Mouse (Mus musculus): ENCODE measurements around the gene Nol9. TPM values are rescaled to one million over a fixed set of nuclear protein-coding genes. Genes with fewer than 3 reads are reported as not detected.
"Not testable (repeated sequence)": the region's sequence is repeated elsewhere in the genome, so short reads cannot be mapped to it uniquely, and the experiment has no call there.

Nol9 gene
- total RNA-seq, 2 experiments from 2014 or later = 23.4 TPM

DNA sequence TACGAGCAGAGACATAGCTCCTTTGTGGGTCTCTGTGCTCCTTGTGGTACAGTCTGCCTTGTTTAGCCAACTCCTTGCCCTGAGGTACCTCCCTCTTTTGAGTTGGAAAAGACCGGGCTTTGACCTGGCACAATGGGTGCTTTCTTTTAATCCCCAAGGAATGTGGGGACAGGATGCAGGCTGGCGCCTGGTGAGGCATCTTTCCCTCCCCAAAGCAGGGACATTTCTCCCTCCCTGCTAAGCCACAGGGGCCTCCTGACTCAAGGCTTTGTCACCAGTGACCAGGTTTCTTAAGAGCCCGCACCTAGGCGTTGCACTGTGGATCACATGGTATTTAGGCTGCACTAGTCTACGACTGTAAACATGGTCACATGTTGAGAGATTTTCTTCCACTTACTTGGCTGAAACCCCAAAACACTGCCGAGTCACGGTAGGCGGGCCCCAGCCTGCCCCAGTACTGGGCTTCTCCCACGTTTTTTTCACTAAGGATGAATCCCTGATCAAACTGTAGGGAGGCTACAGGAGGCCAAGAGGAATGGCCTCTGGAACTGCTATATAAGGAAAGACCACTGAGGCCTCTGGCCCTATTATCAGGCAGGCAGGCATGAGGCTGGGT lies 28.9 kb upstream of the Nol9 start:
- no peak for DNase-seq (ENCODE audit: low spot score in 2 of 2)

DNA sequence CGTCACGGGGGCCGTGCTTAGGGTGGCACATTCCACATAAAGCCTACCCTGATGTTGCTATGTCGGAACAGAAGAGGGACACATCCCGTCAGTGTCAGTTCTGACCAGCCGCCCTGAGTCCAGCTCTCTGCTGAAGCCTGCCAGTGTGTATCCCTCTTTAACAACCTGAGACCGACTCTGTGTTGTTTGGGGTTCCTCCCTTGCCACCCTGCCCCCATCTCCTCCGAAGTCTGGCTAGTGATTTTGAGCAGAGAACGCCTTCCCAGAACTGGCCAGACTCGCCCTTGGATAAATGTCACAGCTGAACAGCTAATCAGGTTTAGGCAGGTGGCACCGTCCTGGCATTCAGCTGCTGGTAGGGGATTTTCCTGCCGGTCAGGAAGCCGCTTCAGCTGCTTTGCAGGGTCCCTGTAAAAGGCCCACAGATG lies 28.4 kb upstream of the Nol9 start:
- no peak for DNase-seq (ENCODE audit: low spot score in 2 of 2)

DNA sequence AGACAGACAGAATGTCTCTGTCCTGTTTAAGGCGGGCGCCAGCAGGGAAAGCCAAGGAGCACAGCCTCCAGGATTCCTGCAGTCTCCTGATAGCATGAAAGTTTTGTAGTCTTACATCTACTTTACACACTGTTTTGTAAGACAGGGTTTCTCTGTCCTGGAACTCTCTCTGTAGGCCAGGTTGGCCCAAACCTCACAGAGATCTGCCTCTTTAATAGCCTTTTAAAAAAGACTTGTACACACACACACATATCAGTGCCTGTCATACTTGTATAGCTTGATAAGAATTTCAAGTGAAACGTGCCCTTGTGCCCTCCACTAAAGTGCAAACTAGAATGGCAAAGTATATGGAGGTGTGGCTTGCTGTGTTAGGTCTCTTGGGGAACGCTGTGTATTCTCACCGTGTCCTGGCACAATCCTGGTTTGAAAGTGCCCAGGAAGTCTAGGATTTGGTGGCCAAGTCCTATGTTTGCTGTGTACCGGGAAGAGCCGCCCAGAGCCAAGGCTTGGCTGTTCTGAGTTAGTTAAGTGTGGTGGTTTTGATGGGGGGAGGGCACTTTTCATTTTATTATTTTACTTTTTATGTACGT lies 27.9 kb upstream of the Nol9 start:
- no peak for DNase-seq (ENCODE audit: low spot score in 2 of 2)

DNA sequence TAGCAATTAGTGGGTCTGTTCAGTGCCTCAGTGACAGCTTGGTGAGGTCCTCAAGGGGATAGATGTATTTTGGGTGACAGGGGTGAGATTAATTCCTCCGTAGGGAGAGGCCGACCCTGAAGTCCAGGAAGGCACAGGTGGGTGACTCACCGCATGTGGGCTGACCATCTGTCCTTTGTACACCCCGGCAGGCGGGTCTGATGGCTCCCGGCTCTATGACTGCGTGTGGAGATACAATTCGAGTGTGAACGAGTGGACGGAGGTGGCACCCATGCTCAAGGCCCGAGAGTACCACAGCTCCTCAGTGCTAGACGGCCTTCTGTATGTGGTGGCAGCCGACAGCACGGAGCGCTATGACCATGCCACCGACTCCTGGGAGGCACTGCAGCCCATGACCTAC lies 27.0 kb upstream of the Nol9 start:
- no peak for DNase-seq (ENCODE audit: low spot score in 2 of 2)

DNA sequence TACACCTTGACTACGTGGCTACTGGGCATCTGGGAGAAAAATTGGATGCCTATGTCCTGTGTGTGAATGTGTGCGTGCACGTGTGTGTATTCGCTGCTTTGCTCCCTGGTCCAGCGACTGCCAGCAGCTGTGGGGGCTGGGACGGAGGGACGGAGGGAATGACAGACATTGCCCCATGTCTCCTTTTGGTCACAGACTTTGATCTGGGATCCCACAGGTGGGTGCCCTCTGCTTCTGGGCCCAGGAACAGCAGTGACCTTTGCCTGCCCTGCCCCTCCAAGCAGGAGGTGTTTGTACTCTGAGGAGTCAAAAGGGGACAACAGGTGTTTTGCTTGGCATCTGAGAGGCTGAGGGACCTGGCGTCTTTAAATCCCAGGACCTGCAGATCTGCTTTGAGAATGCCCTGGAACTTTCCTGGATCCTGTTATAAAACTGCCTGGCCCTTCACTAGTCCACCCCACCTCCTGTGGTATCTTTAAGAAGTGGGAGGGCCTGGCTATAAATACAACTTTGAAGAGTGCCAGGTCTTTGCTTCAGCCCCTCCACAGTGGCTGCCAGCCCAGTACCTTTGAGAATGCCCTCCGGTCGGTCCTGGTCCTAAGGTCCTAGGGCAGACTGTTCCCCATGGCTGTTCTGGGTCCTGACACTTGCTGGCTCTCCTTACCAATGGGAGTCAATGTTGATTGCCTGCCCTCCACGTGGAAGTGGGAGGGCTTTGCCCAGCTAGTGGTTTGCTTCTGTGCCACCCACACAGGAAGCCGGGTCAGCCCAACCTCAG lies 25.9 kb upstream of the Nol9 start:
- no peak for DNase-seq (ENCODE audit: low spot score in 2 of 2)

DNA sequence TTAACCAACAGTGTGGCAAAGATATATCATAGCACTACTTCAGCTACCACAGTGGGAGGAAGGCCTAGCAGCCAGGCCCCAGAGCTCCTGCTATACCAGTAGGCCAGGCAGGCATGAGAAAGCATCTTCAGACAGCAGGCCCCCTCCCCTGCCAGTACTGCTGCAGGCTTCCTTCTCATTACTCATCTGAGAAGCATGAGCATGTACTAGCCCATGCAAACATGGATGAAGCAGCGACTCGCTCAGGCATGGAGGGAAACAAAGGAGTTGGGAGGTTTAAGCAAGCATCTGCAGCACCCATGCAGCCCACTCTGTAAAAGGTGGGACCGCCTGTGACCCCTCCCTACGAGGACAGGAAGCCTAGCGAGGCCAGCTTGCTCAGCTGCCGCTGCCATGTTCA lies 20.0 kb upstream of the Nol9 start:
- no peak for DNase-seq (ENCODE audit: low spot score in 2 of 2)

DNA sequence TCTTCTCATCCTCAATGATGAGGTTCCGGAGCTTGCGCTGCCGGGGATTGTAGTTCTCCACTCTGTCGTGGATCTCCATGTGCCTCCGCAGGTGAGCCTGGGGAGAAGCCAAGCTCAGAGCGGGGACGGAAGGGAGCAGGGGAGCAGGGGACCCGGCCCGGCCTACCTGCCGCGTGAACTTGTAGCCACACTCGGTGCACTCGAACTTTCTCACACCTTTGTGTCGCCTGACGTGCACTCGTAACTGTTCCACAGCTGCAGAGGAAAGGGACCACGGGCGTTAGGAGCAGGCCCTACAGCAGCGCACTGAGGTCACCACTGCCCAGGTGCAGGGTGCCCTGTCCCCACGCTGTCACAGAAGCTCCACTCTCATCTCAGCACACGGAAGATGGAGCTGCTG lies 19.1 kb upstream of the Nol9 start:
- DNase-seq (ENCODE audit: low spot score in 2 of 2) = no peak

DNA sequence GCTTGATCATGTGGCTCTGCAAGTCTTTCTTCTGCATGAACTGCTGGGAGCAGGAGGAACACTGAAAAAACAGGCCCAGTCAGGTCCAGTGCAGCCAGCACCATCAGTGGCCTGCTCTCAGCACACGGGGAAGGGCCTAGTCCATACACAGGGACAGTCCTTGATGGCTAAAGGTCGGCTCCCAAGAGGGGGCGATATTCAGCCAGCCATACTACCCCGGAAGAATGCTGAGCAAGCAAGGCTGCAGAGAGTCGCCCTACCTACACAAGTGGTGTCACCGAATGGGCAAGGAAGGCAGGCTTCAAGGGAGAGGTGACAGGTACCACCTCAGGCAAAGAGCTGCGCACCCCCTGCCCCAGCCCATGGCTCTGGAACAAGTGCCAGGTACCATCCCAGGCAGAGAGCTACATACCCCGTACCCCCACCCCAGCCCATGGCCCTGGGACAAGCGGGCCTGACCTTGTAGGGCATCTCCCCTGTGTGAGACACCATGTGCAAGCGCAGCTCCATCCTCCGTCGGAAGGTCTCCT lies 17.5 kb upstream of the Nol9 start:
- DNase-seq (ENCODE audit: low spot score in 2 of 2) = no peak

DNA sequence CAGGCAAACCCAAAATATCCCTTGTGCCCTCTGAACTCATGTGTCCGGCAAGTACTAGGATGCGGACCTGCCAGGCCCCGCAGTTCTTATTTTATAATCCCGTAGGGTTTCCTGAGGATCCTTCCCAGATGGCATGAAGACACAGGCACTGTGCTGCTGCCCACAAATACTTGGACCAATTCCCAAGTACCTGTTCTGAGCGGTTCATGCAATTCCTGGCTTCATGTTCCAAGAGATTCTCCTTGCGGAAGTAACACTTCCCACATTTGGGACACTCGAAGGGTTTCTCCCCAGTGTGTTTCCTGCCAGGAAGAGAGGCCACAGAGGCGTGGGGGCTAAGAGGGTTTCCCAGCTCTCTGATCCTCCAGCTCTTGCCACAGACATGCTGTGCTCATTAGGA lies 16.6 kb upstream of the Nol9 start:
- no peak for DNase-seq (ENCODE audit: low spot score in 2 of 2)

DNA sequence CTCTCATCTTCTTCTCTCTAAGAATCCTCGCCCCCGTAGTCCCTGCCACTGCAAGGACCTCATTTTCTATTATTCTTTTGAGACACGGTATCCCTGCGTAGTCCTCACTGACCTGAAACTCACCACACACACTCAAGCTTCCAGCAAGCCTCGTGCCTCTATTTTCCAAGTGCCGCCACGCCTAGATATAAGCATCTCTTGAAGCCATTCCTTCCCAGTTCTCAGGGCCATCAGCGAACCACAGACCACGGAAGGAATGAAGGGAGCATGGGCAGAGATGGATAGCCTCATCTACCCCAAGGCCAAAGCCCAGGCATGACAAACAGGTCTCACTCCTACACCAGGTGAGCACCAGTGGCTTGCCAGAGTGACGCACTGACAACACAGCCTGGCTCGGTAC lies 14.6 kb upstream of the Nol9 start:
- DNase-seq (ENCODE audit: low spot score in 2 of 2) = no peak

DNA sequence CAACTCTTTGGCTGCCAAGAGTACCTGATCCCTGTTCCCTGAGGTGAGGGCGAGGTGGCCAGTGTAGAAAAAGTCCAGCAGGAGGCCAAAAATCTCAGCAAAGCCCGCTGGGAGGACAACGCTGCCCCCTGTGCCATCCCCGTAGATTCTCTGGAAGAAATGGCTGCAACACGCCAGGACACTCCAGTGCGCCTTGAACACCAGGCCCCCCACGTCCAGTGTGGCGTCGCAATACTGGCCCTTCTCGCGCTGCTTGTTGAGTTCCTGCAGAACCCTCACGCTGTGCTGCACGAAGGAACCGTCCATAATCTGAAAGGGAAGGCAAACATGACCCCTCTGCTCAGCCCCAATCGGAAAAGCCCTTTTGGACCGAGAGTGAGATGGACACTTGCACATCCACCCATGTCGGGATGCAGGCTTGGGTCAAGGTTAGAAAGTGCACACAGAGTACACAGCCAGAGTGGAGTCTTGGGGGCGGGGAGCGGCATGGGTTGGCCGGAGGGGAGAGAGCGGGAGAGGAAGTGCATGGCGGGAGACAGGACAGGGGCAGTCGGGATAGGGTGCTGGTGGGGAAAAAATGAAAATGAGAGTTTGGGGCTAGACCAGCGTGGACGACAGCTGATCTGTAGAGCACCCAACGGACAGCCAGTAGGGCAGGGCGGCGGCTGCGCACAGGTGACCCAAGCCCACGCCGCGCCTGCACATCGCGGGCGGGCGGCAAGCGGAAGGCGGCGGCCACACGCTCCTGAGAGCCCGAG lies 12.2 kb upstream of the Nol9 start:
- no peak for DNase-seq (ENCODE audit: low spot score in 2 of 2)

DNA sequence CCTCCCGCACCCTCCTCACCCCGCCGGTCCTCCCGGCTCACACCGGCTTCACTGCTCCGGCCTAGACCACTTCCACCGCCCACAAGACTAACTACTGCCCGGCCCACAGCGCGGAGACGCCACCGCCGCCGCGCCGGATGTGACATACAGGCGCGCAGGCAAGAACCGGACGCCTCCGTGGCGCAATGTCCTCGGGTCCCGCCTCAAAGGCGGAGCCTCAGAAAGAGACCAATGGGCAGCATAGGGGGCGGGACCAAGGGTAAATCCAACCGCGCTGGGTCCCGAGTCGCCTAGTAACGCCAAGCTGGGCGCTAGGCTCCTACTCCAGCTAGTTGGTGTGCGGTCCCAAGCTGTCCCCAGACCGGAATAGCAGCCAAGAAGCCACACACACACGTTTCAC lies 11.6 kb upstream of the Nol9 start, which contains the start of gene Zbtb48:
Zbtb48 (minus strand) TSS at position 148 of the 400 bp plus-strand sequence.
- peak; percentile 94 to 97 for DNase-seq (ENCODE audit: low spot score in 2 of 2)

DNA sequence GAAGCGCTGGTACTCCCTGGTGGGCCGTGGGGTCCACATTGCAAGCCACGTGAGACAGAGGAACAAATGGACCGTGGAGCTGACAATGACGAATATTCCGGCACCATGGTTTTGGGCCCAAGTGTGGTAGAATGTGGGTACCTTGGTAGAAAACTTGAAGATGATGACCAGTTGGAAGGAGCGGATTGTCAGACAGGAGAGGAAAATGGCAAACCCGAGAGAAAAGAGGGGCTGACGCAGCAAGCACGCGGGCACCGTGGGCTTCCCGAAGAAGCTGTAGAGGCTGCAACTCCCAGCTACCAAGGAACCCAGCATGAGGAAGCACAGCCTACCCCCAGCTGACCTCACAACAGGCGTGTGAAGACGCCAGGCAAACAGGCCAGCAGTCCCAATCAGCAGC lies 10.7 kb upstream of the Nol9 start:
- DNase-seq (ENCODE audit: low spot score in 2 of 2) = no peak

DNA sequence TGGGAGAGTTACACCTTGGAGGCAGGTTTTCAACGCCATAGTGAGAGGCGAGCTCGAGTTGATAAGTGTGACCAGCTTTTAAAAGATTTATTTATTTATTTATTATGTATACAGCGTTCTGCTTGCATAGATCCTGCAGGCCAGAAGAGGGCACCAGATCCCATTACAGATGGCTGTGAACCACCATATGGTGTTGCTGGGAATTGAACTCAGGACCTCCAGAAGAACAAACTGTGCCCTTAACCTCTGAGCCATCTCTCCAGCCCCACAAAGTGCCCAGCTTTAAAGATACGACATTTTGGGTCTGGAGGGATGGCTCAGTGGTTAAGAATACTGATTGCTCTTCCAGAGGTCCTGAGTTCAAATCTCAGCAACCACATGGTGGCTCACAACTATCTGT lies 10.0 kb upstream of the Nol9 start:
- no peak for DNase-seq (ENCODE audit: low spot score in 2 of 2)

DNA sequence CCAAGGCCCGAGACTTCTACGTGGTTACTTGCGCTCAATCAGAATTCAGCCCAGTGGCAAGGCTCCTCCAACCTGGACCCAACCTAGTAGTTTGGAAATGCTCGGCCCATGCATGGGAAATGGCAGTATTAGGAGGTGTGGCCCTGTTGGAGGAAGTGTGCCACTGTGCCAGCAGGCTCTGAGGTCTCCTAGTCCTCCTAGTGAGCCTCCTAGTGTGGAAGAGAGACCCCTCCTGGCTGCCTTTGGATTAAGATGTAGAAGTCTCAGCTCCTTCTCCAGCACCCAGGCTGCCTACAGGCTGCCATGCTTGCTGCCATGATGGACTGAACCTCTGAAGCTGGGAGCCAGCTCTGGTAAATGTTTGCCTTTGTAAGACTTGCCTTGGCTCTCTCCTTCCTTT lies 9.1 kb upstream of the Nol9 start:
- no peak for DNase-seq (ENCODE audit: low spot score in 2 of 2)

DNA sequence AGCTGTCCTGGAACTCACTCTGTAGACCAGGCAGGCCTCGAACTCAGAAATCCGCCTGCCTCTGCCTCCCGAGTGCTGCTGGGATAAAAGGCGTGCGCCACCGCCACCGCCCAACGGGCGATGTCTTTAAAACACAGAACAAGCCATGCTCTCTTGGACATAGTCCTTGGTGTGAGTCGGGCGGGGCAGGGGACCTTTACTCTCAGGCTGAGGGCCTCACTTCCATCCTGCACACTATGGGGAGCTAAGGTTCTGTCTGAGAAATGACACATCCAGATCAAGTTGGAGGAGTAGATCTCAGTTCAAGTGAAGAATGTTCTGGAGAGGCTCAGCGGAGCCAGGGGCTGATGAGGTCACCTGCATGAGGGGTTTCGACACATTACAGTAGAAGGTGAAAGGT lies 6.2 kb upstream of the Nol9 start:
- DNase-seq (ENCODE audit: low spot score in 2 of 2) = no peak

DNA sequence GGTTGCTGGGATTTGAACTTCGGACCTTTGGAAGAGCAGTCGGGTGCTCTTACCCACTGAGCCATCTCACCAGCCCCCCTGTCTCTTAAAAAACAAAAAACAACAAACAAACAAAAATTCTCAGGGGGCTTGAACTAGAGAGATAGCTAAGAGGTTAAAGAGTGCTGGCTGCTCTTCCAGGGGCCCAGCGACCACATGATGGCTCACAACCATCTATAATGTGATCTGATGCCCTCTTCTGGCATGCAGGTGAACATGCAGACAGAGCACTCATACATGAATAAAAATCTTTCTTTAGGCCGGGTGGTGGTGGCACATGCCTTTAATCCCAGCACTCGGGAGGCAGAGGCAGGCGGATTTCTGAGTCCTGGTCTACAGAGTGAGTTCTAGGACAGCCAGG lies 2.7 kb upstream of the Nol9 start:
- DNase-seq (ENCODE audit: low spot score in 2 of 2) = not testable (repeated sequence)

DNA sequence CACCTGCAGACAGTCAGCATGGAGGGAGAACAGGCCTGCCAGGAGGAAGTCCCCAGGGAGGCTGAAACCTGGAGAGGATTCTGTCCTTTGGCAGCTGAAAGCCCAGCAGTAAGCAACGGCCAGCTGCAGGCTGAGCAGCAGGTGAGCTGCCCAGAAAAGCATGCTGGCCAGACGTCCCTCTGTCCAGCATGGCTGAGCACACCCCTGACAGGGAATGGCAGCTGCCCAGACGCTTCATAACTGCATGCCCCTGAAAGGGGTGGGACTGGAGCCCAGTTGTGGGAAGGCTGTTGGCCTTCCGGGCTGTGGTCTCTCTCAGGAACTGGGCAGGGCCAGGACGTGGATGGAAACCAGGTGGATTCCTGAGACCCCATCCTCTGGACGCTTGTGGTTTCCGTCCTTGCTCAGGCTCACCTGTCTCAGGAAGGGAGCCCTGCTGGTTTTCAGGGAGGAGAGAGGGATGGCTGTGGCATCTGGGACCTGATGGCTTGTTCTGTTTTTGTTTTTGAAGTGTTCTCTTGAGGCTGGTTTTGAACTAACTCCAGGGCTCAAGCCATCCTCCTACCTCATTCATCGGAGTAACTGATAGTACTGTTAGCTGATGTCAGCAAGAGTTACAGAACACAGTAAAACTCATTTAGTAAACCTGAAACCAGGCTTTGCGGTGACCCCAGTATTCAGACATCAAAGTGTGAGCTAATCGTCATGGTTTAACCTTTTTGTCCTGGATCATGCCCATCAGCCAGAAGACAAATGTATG lies 716 bp upstream of the Nol9 start, which contains the start of gene Tas1r1:
Tas1r1 (minus strand) TSS at position 344 of the 760 bp plus-strand sequence.
- DNase-seq (ENCODE audit: low spot score in 2 of 2) = no peak

DNA sequence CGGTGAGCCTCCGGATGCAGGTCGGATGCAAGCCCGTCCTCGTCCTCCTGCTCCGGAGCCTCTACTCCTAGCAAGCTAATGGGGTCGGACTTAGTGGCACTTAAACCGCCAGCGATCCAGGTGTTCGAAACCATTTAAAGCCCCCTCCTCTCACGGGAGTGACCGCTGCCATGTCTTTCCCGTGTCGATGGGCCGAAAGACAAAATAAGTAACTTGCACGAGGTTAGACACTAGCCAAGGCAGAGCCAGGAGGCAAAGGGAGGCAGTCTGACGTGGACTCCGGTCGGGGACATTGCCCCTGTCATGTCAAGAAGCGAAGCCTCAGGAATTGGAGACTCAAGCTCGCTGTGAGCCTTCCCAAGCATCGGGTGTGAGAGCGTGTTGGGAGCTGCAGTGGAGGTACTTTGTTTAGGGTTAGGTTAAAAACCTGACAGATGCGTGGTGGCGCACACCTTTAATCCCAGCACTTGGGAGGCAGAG lies 750 bp downstream of the Nol9 start:
- no peak for DNase-seq (ENCODE audit: low spot score in 2 of 2)

DNA sequence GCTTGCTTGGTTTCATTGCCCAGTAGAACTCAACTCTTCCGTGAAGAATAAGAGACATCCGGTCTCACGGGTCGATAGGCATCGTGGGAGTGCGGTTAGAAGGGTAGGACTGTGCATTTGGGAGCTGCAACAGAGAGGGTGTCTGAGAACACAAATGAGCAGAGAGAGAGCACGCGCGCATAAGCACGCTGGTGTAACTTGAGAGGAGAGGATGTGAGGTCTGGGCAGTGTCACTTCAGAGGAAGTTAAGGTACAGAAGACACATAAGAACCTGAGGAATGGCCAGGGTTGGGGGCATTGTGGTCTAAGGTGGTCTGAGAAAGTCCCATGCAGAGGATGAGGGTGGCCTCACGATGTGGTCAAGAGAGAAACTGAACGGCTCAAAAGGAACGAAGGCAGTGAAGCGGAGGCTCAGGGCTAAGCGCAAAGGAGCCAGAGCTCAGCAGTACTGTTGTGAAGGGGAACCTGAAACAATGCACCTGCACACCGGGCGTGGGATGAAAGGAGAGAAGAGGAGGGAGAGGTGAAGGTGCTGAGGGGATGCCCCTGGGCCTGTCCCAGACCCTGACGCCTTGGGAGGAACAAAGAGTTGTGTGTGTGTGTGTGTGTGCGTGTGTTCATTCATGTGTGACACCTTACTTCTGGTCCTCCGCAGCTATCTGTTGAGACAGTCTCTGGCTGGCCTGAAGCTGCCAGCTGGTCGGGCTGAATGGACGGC lies 3.0 kb downstream of the Nol9 start:
- DNase-seq (ENCODE audit: low spot score in 2 of 2) = no peak

Data from layer of hippocampus, postnatal 14 days (tissue).